Mouse (Mus musculus) brown adipose tissue, adult 24 weeks (tissue): ENCODE results near the gene Gm17509. TPM values are rescaled to one million over a fixed set of nuclear protein-coding genes. Genes with fewer than 3 reads are reported as not detected.
A peak's percentile ranks its signal among the peaks of the same experiment; 100 is the strongest.

ENCODE experiments used
- H3K27ac ChIP-seq: fragments of 200-500 bp; replicated peaks from 2 replicates; pipeline ENCODE4 v1.5.1; 2012; ENCODE audit warnings: low read depth, mild to moderate bottlenecking, low read length
- H3K4me1 ChIP-seq: fragments of 200-500 bp; 2 replicates; pipeline ENCODE4 v1.6.1; 2012; ENCODE audit warnings: low read length, mixed read lengths; ENCODE audit not compliant: control insufficient read depth, insufficient read depth, insufficient read length
- H3K4me3 ChIP-seq: fragments of 200-500 bp; 2 replicates; pipeline ENCODE4 v1.5.1; 2012; ENCODE audit warnings: low read depth, mild to moderate bottlenecking, low read length, moderate library complexity; ENCODE audit not compliant: insufficient read depth
- polyA plus RNA-seq: library from polyadenylated mRNA; stranded (reverse); fragments of >200 nt; gene quantifications from 2 replicates; pipeline ENCODE4 v1.2.4, GENCODE M21; 2012; ENCODE audit not compliant: missing spikeins, insufficient read depth, insufficient read length

The Gm17509 gene
- not detected in 2 replicates for polyA plus RNA-seq

DNA sequence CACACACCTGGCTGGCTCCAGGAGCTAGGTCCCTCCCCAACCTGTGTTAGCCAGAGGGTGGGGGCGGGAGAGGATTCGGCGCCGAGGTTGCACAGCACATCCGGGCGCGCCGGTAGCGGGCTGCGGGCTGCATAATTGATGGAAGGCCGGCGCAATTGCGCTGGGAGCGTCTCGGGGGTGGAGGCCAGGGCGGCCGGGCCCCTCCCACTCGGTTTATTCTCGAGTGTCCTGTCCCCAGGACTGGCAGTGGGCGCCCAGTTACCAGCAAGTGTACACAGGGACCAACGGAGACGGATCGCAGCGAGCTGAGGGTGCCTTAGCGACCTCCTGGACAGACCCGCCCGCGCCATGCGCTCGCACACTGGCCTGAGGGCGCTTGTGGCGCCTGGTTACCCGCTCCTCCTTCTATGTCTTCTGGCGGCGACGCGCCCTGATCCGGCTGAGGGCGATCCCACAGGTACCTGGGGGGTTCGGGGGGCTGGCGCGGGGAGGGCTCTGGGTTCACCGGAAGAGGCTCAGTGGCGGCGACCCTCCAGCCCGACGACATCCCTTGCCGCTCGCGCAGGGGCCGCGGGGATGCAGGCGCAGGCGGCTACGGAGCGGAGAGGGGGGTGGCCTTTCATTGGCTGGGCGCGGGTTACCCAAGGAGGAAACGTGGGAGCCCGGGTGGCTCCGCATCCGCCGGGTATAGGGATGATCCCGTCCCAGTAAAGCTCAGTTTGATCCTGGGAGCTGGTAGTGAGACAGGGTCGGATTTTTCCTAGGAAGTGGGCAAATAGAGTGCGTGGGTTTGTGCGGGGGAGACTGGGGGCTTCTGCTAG lies at the start of gene Gm17509:
Gene Gm17509, minus strand, starts transcription at position 575 of the 821 bp plus-strand sequence.
- peak within 1 kb of the TSS; percentile 27; the same call in 1 of the 2 replicates for H3K27ac ChIP-seq
- H3K4me1 ChIP-seq = 0 out of 2 replicates have a peak, but pooled peaks cover 4% of the 10 kb centered on the region
- peak within 1 kb of the TSS; percentile 59 for H3K4me3 ChIP-seq

DNA sequence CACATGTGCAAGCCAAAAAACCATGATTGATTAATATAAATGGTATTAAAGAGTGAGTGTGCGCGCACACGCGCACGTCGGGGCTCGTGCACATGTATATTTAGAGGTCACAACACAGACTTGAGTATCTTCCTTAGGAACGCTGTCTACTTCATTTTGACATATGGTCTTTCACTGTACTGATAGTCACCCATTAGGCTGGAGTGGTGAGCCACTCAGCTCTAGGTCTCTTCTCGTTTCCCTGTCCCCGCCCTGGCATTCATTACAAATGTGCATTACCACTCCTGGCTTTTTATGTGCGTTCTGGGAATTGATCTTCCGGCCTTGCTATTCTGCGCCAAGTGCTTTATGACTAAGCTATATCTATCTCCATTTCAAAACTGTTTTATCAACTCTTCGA lies 47.1 kb upstream of the Gm17509 start:
- no peaks in the 10 kb centered on the region for H3K4me1 ChIP-seq
- H3K27ac ChIP-seq = no peak overlapping the region

DNA sequence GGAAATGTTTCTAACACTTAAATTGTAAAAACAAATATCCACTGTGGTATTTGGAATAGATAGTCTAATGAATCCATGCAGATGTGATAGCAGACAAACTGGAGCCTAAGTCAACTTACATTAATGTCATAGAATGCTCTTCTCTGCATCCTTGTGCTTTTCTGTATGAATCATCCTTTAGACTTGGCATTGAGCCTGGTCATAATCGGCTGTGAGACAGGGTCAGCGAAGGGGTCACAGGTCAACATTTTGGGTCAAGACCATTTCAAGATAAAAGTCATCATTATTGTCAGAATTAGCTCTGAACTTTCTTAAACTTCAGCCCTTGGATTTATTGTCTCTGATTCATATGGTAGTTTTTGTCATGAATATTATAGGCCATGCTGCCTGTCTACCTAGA lies 45.3 kb upstream of the Gm17509 start:
- H3K4me1 ChIP-seq = no peaks in the 10 kb centered on the region
- no peak overlapping the region for H3K4me3 ChIP-seq
- H3K27ac ChIP-seq = no peak overlapping the region

More for the DNA sequence above, 47.1 kb upstream of the Gm17509 start:
- no peak overlapping the region for H3K4me3 ChIP-seq

DNA sequence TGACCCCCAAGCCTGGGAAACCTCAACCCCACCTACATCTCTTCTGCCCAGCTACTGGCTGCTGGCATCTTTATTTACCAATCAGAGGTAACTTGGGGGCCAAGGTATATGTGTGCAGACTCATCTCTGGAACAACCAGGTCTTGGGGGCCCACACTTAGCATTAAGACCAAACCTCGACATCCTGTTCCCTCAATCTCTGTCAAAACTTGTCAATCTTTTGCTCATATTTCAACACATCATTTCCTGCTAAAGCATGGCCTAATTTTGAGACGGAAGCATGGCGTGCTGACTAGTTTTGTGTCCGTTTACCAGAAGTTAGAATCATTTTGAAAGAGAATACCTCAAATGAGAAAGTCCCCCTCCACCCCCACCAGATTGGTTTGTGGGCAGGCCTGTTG lies 39.8 kb upstream of the Gm17509 start:
- no peak overlapping the region for H3K4me3 ChIP-seq
- H3K27ac ChIP-seq = no peak overlapping the region
- H3K4me1 ChIP-seq = no peaks in the 10 kb centered on the region

DNA sequence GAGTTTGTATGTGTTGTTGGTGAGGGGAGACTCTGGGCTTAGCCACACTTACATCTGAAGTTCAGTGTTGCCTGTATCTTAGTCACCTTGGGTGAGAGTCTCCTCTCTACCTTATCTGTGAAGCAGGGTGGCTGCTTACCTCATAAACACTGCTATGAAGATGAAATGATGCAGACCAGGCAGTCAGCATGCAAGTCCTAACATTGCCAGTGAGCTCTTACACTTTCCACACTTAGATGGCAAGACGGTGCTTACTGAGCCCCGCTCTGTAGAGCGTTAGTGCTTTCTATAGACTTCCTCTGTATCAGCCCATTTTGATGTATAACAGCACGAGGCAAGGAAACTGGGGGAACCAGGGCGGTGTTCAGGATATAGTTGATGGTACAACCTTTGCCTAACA lies 21.7 kb upstream of the Gm17509 start:
- Histone ChIP-seq H3K27ac (peak overlapping the region; percentile 36; the same call in 1 of the 2 replicates), H3K4me1 (no peaks in the 10 kb centered on the region), H3K4me3 (no peak overlapping the region)

DNA sequence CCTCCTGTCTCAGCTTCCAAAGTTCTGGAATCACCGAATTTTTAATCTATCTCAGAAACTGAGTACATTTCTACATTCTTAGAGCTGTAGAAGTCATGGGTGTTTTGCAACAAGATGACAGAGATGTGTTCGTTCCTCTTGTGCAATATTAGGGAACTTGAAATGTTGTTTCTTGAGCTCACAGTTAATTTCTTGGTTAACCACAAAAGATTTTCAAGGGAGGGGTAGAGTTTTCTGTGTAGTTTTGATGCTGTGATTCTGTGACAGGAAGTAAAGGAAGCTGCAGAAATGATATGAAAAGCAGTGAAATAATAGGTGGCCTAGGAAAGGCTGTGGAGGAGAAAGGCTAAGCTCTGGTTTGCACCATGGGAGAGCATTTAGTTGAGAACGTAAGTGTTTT lies 21.2 kb upstream of the Gm17509 start:
- Histone ChIP-seq H3K4me1 (no peaks in the 10 kb centered on the region), H3K27ac (peak overlapping the region; percentile 36; the same call in 1 of the 2 replicates), H3K4me3 (no peak overlapping the region)

DNA sequence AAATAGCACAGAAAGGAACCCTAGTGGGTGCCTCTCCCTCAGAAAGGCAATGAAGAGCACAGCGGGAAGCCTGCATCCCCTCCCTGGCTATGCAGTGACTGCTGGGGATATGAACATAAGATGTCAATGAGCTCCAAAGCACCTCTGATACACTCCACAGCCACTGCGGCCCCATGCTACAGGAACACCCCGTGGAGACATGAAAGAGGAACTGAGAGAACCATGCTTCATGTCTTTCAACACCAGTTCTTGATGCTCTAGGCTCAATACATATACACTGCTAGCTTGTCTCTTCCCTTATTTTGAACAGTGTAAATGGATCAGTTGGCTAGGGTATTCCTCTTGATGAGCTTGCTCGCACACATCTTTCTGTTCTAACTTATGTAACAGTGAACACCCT lies 16.2 kb upstream of the Gm17509 start:
- Histone ChIP-seq H3K4me3 (no peak overlapping the region), H3K27ac (no peak overlapping the region), H3K4me1 (no peaks in the 10 kb centered on the region)

DNA sequence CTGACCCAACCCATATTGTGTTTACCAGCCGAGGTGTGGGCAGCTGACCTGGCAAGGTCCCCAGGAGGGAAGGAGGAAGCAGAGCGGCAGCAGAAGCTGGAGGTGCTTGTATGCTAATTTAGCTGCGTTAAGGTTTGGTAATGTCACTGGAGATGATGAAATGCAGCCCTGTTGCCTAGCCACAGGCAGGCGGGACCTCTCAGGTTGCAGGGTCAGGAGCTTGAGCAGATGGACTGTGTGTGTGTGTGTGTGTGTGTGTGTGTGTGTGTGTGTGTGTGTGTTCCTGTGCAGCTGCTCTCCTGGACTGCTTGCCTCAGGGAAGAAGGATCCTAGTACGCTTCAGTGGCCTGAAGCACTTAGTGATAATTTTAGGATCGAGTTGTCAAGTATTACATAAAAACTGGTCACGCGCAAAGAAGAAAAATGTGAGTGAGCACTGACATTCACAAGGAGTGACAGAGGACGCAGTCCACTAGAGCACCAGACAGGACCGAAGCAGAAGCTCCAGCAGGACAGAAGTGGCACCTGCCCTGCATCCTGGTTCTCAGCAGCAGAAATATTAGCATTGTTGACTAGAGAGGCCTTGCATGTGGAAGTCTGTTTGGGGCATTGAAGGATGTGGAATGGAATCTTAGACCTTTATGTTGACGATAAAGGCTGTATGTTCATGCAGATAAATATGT lies 14.8 kb upstream of the Gm17509 start:
- Histone ChIP-seq H3K4me3 (no peak overlapping the region), H3K27ac (no peak overlapping the region), H3K4me1 (no peaks in the 10 kb centered on the region)

DNA sequence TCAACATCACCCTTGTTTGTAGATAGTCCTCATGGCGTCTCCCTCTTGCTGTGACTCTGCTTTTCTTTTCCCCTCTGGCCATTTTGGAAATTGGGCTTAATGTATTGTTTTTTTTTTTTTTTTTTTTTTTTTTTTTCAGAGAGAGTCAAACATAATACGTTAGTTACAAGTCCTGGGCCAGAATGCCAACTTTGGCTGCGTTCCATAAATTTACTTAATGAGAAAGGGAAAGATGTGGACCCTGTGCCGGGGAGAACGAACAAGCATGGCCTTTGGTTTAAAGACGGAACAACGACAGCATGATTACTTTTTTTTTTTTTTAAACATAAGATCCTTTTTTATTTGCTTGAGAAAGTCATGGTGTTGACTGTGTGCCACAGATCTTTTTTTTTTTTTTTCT lies 13.6 kb upstream of the Gm17509 start:
- H3K27ac ChIP-seq = no peak overlapping the region
- no peaks in the 10 kb centered on the region for H3K4me1 ChIP-seq
- no peak overlapping the region for H3K4me3 ChIP-seq

DNA sequence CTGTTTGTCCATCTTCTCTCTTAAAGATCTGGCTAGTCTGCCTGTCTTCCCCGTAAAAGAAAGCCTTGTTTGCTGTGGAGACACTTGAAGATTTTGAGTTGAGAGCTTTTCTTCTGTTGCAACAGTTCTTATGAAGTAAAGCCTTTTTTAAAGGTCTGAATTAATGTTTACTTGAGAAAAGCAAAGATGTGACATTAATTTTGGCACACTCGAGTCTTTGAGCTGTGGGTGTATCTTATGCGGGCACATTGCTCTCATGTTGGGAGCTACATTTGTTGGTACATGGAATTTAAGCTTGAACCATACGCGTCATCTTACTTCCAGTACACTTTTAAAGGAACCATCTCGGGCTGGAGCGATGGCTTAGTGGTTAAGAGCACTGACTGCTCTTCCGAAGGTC lies 12.9 kb upstream of the Gm17509 start:
- no peak overlapping the region for H3K27ac ChIP-seq
- H3K4me1 ChIP-seq = no peaks in the 10 kb centered on the region
- no peak overlapping the region for H3K4me3 ChIP-seq

DNA sequence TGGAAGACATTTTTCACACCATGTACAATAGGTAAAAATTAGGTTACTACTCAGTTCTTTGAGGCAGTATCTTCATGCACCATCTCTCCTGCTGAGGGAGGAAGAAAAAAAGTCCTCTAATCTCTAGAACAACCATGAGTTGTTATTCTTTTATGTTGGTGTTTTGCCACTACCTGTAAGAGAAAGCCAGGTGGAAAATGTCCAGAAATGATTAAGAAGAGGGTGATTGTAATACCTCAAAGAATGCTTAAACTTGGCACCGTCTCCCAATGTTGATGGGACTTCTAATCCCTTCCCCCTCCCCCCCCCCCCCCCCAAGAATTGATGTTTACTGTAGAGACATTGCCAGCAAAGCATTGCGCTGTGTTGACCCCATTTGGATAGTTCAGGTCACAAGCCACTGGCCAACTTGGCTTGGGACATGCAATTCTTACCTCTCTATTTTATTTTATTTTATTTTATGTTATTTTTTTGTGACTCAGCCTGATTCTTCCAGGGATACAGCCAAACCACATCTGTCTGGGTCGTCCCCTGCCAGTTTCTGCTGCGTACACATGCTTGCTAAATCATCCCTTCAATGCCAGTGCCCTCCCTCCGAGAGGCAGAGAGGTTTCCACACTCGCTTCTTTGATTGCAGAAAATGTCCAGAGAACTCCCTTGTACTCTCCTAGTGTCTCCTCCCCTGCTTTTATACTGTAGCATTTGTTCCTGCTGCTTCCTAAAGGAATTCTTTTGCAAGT lies 9.7 kb upstream of the Gm17509 start:
- H3K4me1 ChIP-seq = no peaks in the 10 kb centered on the region
- H3K4me3 ChIP-seq = no peak overlapping the region
- no peak overlapping the region for H3K27ac ChIP-seq

DNA sequence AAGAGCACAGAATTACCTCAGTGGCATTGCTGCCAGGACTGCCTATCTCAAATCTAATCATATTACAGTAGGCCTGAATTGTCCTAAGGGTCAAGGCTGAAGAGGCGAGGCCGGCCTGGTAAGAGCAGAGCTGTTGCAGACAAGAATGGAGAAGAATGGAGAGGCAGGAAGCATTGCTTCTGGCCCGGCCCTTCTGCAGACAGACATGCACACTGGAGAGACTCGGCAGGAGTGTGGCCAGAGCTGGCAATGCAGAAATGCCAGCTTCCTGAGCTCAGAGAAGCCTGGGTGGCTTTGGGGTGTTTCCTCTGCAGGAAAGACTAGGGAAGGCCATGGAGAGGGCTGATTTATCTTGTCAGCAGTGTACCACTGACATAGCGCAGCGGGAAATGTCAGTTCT lies 4.7 kb upstream of the Gm17509 start:
- H3K4me1 ChIP-seq = 0 out of 2 replicates have a peak, but pooled peaks cover 4% of the 10 kb centered on the region
- no peak overlapping the region for H3K4me3 ChIP-seq
- no peak overlapping the region for H3K27ac ChIP-seq

DNA sequence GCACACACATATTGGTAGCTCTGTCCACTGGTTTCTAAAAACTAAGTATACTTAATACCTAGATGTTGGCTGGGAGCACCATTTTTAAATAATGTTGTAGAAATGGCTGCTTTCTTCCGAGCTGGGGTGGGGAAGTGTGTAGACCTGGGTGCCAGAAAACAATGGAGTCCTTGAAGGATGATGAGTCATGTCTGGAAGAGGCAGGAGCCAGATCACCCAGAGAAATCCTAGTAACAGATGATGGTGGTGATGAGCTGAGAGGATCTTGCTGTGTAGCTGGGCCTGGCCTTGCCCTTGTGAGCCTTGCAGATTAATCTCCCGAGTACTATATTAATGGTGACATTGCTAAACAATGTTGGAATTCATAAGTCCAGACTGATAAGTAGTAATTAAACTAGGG lies 4.0 kb upstream of the Gm17509 start:
- H3K4me1 ChIP-seq = 0 out of 2 replicates have a peak, but pooled peaks cover 4% of the 10 kb centered on the region

DNA sequence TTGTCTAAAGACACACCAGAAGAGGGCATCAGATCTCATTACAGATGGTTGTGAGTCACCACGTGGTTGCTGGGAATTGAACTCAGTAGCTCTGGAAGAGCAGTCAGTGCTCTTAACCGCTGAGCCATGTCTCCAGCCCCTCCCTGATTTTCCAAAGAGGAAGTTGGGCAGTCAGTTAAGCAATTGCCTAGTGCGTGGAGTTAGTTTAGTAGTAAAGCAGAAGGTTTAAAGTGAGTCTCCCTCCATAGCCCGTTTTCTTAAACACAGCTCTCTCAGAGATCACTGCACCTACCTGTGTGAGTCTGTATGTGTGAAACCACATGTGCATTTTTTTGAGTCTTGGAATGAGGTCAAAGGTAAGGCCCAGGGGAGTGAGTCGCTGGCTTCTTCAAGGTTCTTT lies 2.2 kb upstream of the Gm17509 start:
- Histone ChIP-seq H3K4me3 (no peak overlapping the region), H3K4me1 (0 out of 2 replicates have a peak, but pooled peaks cover 4% of the 10 kb centered on the region), H3K27ac (no peak overlapping the region)

More for the DNA sequence above, 4.0 kb upstream of the Gm17509 start:
- H3K27ac ChIP-seq = no peak overlapping the region
- H3K4me3 ChIP-seq = no peak overlapping the region

DNA sequence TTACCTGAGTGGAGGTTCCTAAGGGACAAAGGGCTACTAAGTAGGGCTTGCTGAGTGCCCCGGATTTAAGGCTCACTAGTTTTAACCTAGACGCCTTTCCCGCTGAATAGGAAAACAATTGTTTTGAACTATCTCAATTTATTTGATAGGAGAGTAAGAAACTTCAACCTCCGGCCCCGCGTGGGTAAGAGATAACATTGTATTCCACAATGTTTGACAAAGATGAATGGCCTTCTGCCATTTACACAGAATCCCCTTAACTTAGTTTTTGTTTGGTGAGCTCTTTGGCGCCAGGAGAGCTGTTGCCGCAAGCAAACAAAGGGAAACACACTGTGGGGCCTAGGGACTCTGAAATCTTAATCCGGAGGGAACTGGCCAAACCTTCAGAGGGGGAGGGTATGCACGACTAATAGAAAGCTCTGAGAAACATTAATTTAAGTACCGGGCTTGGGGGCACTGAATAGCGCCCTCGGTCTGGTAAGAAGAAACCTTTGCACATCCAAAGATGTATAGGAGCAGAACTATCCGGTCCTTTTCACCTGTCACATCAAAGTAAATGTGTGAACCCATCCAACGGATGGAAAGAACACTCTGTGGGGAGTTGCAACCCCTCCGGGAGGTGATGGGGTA lies 889 bp downstream of the Gm17509 start:
- Histone ChIP-seq H3K27ac (no peak overlapping the region), H3K4me1 (0 out of 2 replicates have a peak, but pooled peaks cover 4% of the 10 kb centered on the region), H3K4me3 (peak overlapping the region; percentile 59)
